Mouse (Mus musculus): Measurements from ENCODE around the gene Ccdc182. TPM values are rescaled to one million over a fixed set of nuclear protein-coding genes. Genes with fewer than 3 reads are reported as not detected.

The Ccdc182 gene
- total RNA-seq, 1 experiment from 2014 or later: not detected

DNA sequence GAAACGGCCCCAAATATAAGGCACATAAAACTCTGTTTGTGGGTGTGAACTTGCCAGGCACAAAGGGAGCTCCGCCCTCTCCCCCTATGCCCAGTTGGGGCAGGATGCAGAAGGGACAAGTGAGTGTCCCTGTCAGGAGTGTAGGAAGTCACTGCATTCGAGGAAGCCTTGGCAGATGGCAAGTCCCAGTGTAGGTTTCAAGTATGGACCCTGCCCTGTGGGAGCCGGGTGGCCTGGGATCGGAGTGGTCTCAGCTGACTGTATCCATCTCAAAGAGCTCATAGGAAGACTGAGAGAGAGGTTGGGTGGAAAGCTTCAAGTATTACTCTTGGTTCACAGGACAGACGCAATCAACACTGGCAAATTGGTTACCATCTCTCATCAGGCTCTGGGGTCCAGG, 17.9 kb upstream of the Ccdc182 start:
- ATAC-seq (replicated peaks in 1 of 2; ENCODE audit: insufficient read depth in 1 of 2, low FRiP score in 2 of 2, low TSS enrichment in 1 of 2, low read depth in 1 of 2, poor library complexity in 2 of 2, severe bottlenecking in 2 of 2): no peak

DNA sequence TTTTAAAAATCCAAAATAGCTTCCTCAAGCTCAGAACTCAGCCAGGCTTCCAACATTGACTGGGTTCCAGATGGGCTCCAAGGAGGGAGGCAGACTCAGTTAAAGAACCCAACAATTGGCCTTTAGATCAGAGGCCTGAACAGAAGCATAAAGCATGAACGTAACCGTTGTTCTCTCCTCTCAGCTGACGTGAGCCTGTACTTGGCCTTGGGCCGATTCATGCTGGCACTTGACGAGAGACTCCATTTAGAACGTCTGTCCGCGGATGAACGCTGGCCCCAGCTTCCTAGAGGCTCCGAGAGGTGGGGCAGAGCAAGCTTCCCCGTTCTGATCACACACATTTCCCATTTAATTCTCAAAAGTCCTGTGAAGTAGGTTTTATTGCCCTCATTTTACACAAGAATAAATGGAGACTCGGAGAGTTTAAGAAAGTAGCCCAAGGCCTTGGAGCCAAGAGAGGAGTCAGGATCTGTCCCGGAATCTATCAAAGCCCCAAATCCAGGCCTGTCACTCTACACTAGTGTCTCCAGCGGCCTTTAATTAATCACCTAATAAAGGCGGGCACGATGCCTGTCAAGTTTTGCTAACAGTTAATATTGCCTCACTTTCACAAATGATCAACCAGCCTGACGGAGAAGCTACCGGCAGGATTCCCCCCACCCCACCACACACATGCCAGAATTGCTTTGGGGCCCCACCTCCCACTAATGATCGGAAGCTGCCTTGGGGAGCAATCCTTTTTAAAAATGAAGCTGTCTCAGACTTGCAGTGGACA, 17.1 kb upstream of the Ccdc182 start:
- ATAC-seq (replicated peaks in 1 of 2; ENCODE audit: insufficient read depth in 1 of 2, low FRiP score in 2 of 2, low TSS enrichment in 1 of 2, low read depth in 1 of 2, poor library complexity in 2 of 2, severe bottlenecking in 2 of 2): no peak

DNA sequence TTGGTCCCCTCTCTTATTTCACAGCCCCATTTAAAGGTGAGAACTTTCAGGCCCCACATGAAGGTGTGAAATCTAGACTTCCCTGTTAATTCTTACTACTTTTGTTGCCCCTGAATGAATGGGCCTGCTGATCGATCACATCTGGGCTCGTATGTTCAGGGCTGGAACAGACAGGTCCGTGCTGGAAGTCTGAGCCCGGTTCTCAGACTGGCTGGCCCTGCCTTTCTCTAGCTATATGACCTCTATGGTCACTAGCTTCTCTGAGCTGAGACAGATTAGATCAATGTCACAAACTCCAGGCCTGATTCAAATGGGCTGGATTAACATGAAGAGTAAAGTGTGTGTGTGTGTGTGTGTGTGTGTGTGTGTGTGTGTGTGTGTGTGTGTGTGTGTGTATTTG, 14.9 kb upstream of the Ccdc182 start:
- ATAC-seq (replicated peaks in 1 of 2; ENCODE audit: insufficient read depth in 1 of 2, low FRiP score in 2 of 2, low TSS enrichment in 1 of 2, low read depth in 1 of 2, poor library complexity in 2 of 2, severe bottlenecking in 2 of 2): no peak

DNA sequence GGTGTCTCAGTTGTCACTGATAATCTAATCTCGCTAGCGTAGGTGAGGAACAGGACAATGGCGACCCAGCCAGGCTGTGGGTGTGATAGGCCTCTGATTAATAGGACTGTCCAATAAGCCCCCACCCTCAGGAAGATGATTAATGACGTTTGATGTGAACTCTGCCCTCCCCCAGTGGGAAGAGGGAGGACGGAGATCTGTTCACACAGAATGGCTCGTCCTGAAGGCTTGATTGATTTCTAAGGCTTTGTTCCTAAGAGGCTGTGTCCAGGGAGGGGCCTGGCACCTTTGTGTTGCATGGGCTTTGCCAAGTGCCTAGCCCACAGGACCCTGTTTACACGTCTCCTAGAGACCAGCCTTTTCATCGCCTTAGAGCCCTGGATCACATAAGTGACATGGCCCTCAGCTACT, 13.4 kb upstream of the Ccdc182 start:
- no peak for ATAC-seq (replicated peaks in 1 of 2; ENCODE audit: insufficient read depth in 1 of 2, low FRiP score in 2 of 2, low TSS enrichment in 1 of 2, low read depth in 1 of 2, poor library complexity in 2 of 2, severe bottlenecking in 2 of 2)

DNA sequence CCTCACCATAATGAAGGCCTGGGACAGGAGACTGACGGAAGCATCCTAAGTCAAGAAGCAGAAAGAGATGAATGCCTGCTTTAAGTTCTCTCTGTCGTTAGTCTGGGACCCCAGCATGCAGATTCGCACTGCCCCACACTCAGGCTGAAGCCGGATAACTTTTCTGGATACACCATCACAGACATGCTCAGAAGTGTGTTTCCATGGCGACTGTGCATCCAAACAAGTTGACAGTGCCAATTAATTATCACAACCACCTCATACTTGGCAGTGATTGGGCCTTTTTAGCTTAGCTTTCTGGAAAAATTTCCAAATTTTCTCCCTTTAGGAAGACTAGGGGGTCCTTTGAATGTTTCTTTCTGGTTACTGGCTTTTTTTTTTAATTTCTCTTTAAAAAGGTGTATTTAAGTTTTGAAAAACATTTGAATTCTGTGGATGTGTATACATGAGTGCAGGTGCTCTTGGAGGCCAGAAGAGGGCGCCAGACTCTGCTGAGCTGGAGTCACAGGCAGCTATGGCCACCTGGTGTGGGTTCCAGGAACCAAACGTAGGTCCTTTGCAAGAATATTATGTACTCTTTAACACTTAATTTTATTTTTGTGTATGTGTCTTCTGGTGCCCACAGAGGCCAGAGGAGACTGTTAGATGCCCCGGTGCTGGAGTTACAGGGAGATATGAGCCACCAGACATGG, 12.3 kb upstream of the Ccdc182 start:
- ATAC-seq (replicated peaks in 1 of 2; ENCODE audit: insufficient read depth in 1 of 2, low FRiP score in 2 of 2, low TSS enrichment in 1 of 2, low read depth in 1 of 2, poor library complexity in 2 of 2, severe bottlenecking in 2 of 2): no peak

DNA sequence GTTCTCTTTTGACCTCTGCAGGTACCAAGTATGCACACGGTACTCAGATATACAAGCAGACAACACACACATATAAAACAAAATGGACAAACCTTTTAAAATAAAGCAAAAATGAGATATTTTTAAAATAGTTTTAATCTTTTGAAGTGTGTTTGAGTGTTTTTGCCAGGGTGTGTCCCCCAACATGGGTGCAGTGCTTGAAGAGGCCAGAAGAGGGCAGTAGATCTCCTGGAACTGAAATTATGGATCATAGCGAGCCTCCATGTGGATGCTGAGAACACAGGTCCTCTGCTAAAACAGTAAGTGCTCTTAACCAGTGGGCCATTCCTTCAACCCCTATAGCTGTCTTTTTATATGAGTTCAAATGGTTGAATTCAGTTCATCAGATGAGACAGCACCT, 11.3 kb upstream of the Ccdc182 start:
- no peak for ATAC-seq (replicated peaks in 1 of 2; ENCODE audit: insufficient read depth in 1 of 2, low FRiP score in 2 of 2, low TSS enrichment in 1 of 2, low read depth in 1 of 2, poor library complexity in 2 of 2, severe bottlenecking in 2 of 2)

DNA sequence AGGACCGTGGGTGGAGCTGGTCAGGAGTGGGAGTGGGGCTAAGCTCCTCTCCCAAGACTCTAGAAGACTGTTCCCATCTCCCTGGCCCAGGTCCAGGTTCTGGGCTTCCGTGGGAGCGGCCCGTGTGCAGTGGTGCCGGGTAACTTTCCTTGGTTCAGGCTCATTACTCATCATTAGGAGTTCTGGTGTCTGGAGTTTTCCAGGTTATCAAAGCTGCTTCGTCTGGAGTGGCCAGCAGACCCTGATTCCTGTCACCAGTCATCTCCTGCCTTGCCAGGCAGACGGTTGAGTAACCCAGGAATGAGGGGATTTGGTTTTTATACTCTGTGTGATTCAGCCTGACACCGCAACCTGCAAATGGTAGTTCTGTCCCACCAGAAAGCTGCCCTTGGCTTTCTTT, 7.8 kb upstream of the Ccdc182 start:
- ATAC-seq (replicated peaks in 1 of 2; ENCODE audit: insufficient read depth in 1 of 2, low FRiP score in 2 of 2, low TSS enrichment in 1 of 2, low read depth in 1 of 2, poor library complexity in 2 of 2, severe bottlenecking in 2 of 2): no peak

DNA sequence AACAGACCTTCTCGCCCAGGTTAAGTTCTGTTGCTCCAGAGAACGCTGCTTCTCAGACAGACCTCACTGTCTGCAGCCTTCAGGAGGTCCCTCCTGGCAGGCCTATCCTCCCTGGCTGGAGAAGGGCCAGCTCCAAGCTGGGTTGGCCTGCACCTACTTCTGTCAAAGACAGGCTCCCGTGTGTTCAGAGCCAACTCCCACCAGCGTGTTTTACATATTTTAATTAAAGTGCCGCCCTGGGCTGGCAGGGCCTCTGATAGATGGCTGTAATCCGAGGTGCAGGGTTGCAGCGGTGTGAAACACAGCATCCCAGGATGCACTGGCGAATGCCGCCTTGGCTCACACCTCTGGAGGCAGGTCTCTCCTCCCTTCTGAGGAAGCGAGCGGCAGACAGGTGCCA, 5.5 kb upstream of the Ccdc182 start:
- no peak; a peak in 1 of 4 replicates for ATAC-seq (replicated peaks in 1 of 2; ENCODE audit: insufficient read depth in 1 of 2, low FRiP score in 2 of 2, low TSS enrichment in 1 of 2, low read depth in 1 of 2, poor library complexity in 2 of 2, severe bottlenecking in 2 of 2)

DNA sequence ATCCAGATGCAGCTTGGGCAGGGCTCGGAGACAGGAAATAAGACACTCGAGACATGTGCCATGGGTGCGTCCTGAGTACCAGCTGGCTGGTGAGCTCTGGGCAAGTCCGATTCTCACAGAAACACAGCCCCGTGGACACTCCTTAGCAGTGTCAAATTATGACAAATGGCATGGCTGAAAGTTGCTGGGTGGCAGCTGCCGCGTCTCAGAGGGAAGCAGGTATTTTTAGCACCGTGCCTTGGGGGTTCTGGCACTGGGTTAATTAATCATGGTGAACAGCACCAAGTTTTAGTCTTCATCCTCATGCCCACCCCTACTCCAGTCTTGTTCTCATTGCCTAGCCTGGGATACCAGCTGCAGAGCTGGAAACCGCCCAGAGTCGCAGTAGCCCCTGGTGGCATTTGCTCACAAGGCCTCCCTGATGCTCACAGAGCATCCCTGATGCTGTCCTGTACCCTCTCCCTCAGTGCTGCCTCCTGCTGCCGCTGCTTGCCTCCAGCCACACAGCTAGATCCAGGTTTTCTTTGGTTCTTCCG, 5.0 kb upstream of the Ccdc182 start:
- peak in 1 of 2 experiments; percentile 43; a peak in 1 of 4 replicates for ATAC-seq (replicated peaks in 1 of 2; ENCODE audit: insufficient read depth in 1 of 2, low FRiP score in 2 of 2, low TSS enrichment in 1 of 2, low read depth in 1 of 2, poor library complexity in 2 of 2, severe bottlenecking in 2 of 2)

DNA sequence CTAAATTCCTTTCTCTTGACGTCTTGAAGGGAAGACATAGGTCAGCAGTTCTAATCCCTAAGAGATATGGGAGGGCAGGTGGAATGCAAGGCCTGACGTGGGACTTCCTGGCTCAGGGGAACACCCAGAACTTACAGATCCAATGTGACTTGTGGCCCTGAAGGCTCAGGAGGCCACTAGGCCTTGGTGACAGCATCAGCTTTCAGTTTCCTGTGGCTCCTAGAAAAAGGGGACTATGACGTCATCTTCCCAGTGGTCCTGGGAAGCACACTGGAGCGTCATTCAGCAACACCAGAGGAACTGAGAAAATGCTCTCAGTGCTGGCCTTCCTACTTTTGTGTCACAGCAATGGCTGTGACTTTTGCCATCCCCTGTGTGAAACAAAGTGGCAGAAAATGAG, 2.6 kb upstream of the Ccdc182 start:
- ATAC-seq (replicated peaks in 1 of 2; ENCODE audit: insufficient read depth in 1 of 2, low FRiP score in 2 of 2, low TSS enrichment in 1 of 2, low read depth in 1 of 2, poor library complexity in 2 of 2, severe bottlenecking in 2 of 2): no peak

DNA sequence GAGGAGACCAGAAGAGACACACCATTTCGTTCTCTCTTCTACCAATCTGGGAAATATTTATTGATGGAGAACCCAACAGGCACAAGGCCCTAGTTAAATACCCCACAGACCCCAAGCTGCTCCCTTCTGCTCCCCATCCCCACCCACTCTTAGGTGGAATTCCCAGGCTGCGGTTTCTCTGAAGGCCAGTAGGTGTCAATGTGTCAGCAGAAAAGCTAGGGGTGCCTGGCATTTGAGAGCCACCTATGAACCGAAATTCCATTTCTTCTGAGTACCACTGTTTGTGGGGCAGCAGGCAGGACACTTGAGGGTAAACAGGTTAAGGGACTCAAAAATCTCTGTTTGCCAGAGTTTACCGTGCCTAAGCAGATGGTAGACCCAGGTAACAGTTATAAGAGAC, 2.2 kb upstream of the Ccdc182 start:
- ATAC-seq (replicated peaks in 1 of 2; ENCODE audit: insufficient read depth in 1 of 2, low FRiP score in 2 of 2, low TSS enrichment in 1 of 2, low read depth in 1 of 2, poor library complexity in 2 of 2, severe bottlenecking in 2 of 2): no peak

DNA sequence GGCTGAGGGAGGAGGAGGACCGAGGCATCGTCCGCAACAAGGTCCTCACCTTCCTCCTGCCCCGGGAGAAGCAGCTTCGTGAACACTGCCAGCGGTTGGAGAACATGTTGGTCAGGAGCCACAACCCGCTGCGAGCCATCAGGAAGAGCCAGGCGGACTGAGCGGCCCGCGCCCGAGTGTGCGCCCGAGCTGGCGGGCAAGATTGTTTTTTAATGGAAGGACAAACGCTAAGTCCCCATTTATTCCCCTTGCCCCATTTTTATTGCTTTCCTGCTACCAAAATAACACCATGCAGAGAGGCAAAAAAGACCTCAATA, 494 bp downstream of the Ccdc182 start:
- peak in 1 of 2 experiments; percentile 3; a peak in 1 of 4 replicates for ATAC-seq (replicated peaks in 1 of 2; ENCODE audit: insufficient read depth in 1 of 2, low FRiP score in 2 of 2, low TSS enrichment in 1 of 2, low read depth in 1 of 2, poor library complexity in 2 of 2, severe bottlenecking in 2 of 2)

DNA sequence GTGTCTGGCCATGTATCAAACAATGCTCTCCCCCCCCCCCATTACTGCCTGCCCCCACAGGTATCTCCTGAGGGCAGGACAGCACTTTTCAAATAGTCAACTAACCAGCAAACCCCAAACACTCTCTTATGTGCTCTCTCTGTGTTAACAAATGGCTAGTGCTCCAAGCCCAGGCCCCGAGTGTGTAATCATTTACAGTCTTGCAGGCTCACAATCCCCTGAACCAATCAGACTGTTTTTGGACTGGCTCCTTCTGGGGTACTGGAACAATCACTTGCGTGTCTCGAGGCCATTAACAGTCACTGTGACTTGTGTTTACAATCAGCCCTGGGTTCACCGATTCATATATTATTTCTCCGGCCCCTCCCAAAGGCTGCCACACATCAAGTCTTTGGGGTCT, 1.4 kb downstream of the Ccdc182 start:
- no peak for ATAC-seq (replicated peaks in 1 of 2; ENCODE audit: insufficient read depth in 1 of 2, low FRiP score in 2 of 2, low TSS enrichment in 1 of 2, low read depth in 1 of 2, poor library complexity in 2 of 2, severe bottlenecking in 2 of 2)

DNA sequence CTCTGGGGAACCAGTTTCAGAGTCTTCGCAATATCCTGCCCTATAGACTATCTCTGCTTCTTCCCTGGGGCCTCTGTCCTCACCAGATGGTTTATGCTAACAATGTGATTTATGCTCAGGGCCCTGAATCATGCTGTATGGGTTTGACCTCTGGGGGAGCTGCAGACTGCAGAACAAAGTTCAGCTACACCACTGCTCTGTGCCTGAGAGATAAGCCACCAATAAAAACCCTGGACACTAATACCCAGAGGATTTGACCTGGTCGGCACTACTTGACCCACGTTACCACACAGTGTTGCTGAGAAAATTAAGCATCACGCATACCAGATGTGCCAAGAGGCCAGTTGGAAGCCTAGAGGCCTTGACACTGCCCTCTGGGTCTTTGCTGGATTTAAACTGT, 3.7 kb downstream of the Ccdc182 start:
- no peak for ATAC-seq (replicated peaks in 1 of 2; ENCODE audit: insufficient read depth in 1 of 2, low FRiP score in 2 of 2, low TSS enrichment in 1 of 2, low read depth in 1 of 2, poor library complexity in 2 of 2, severe bottlenecking in 2 of 2)

DNA sequence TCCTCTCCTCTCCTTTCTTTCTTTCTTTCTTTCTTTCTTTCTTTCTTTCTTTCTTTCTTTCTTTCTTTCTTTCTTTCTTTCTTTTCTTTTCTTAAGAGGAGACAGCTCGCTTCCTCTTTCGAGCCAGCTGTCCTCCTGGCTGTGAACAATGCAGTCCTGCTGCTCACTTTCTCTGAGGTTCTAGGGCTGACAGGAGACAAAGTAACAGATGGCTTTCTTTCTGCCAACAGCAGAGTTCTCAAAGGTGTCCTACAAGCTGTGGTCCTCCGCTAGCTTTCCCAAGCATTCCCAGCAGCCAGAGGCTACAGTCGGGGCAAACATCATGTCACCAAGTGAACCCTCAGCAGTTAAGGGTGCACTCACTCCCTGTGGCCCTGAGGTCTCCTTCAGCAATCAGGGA, 5.5 kb downstream of the Ccdc182 start:
- no peak for ATAC-seq (replicated peaks in 1 of 2; ENCODE audit: insufficient read depth in 1 of 2, low FRiP score in 2 of 2, low TSS enrichment in 1 of 2, low read depth in 1 of 2, poor library complexity in 2 of 2, severe bottlenecking in 2 of 2)

DNA sequence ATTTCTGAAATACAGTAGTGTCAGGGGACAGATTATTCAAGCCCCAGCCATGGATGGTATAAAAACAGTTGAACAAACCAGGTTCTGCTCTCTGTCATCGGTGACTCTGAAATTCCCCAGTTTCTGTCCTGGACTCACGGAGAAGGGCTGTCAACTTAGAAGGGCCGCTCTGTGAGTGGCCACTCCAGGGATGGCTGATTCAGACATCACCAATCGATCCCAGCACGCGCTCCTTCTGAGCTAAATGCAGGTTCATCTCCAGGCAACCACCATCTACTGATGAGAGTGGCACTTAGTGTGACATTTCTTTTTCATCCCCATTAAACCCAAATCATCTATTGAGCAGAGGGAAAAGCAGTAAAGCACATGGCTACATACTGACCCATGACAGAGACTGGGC, 7.8 kb downstream of the Ccdc182 start:
- no peak for ATAC-seq (replicated peaks in 1 of 2; ENCODE audit: insufficient read depth in 1 of 2, low FRiP score in 2 of 2, low TSS enrichment in 1 of 2, low read depth in 1 of 2, poor library complexity in 2 of 2, severe bottlenecking in 2 of 2)

DNA sequence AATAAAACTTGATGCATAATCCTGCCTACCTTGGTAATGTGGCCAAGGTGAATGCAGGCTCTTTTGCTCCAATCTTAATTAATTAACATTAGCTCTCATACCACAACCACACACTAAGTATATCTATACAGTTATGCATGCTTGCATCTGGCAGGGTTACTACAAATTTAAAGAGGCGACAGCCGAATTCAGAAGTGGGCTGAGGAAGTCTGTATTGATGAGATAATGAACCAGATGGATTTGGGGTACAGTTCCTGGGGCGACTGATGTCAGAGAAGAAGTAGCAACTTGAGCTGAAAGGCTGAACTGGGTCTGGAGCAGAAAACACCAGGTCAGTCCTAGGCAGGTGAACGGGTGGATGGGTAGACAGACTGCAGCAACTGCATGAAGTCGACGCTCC, 11.9 kb downstream of the Ccdc182 start:
- no peak for ATAC-seq (replicated peaks in 1 of 2; ENCODE audit: insufficient read depth in 1 of 2, low FRiP score in 2 of 2, low TSS enrichment in 1 of 2, low read depth in 1 of 2, poor library complexity in 2 of 2, severe bottlenecking in 2 of 2)

DNA sequence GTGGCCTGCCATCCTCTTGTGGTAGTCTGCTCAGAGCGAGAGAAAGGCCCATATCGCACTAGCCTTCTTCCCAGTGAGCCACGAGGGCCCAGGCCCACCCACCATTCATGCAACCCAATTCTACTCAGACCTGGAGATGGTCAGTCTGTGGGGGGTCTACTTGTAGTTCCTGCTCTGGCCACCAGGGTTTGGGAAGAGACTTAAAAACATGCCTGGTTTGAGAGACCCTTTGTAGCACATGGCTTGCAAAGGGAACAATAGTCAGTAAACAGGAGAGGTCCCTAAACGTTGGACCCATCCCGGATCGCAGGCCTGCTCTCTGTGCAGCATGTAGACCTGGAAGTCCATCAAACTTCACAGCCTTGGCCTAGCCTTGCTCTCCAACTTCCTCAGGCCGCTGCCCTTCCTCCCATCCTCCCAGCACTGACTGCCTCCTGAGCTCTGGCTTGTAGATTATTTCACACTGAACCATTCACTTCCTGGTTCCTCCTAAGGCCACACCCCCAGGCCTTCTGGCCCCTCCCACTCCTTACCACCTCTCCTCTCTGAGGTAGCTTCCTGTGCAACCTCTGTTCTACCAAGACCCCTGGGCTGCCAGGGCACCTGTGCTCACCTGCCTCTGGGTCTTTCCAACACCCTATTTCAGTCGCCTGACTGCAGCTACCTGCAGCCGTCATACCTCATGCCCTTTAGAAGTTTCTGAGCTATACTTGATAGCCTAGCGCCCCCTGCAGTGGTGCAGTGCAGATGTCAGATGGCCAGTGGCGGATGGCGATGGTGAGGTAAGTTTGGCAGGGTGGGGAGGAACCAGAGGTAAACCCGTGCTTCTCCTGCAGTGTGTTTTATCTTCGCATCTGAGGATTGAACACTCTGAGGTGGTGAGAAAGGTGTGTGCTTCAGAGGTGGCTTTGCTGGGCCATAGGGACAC, 14.0 kb downstream of the Ccdc182 start:
- ATAC-seq (replicated peaks in 1 of 2; ENCODE audit: insufficient read depth in 1 of 2, low FRiP score in 2 of 2, low TSS enrichment in 1 of 2, low read depth in 1 of 2, poor library complexity in 2 of 2, severe bottlenecking in 2 of 2): no peak

Data from hematopoietic stem cell, adult 5-6 weeks (primary cell).